Mouse (Mus musculus) stomach, postnatal 0 days (tissue): ENCODE results near the gene Akt2. TPM values are rescaled to one million over a fixed set of nuclear protein-coding genes. Genes with fewer than 3 reads are reported as not detected.

ENCODE experiments used
- ATAC-seq: fragments of 200-750 bp; cut with Nextera tagmentation; 2 replicates; pipeline ENCODE4 v1.8.0; 2017; ENCODE audit not compliant: low FRiP score, low TSS enrichment
- DNase-seq: peaks from one replicate; pipeline ENCODE4 v3.0.0-alpha.2; 2016; ENCODE audit warnings: low spot score
- H3K27ac ChIP-seq: fragments of 300-500 bp; sonication (generic); replicated peaks from 2 replicates; pipeline ENCODE4 v1.5.1; 2014; ENCODE audit warnings: mild to moderate bottlenecking, control low read depth
- H3K27me3 ChIP-seq: fragments of 300-500 bp; sonication (generic); 2 replicates; pipeline ENCODE4 v1.6.1; 2014; ENCODE audit warnings: low read length; ENCODE audit not compliant: control insufficient read depth, insufficient read depth
- H3K36me3 ChIP-seq: fragments of 300-500 bp; sonication (generic); 2 replicates; pipeline ENCODE4 v1.6.1; 2014; ENCODE audit warnings: low read length, mixed read lengths; ENCODE audit not compliant: control insufficient read depth, insufficient read depth
- H3K4me1 ChIP-seq: fragments of 300-500 bp; sonication (generic); replicated peaks from 2 replicates; pipeline ENCODE4 v1.6.1; 2014; ENCODE audit warnings: antibody characterized with exemption; ENCODE audit not compliant: control insufficient read depth, insufficient read depth
- H3K4me2 ChIP-seq: fragments of 300-500 bp; sonication (generic); replicated peaks from 2 replicates; pipeline ENCODE4 v1.6.1; 2014; ENCODE audit warnings: low read depth, mild to moderate bottlenecking, control low read depth, moderate library complexity
- H3K4me3 ChIP-seq: fragments of 300-500 bp; sonication (generic); 2 replicates; pipeline ENCODE4 v1.5.1; 2014; ENCODE audit warnings: low read depth, low read length, control low read depth
- H3K9ac ChIP-seq: fragments of 300-500 bp; sonication (generic); 2 replicates; pipeline ENCODE4 v1.6.1; 2014; ENCODE audit warnings: mild to moderate bottlenecking, low read length, control low read depth, mixed read lengths
- H3K9me3 ChIP-seq: fragments of 300-500 bp; sonication (generic); 2 replicates; pipeline ENCODE4 v1.6.1; 2016; ENCODE audit warnings: low read length; ENCODE audit not compliant: control insufficient read depth
- CTCF ChIP-seq: IDR thresholded peaks from 2 replicates; pipeline ENCODE4 v1.5.1; 2016; ENCODE audit warnings: antibody characterized with exemption, low read depth, mild to moderate bottlenecking, moderate library complexity
- EP300 ChIP-seq: optimal IDR thresholded peaks from 2 replicates; pipeline ENCODE3; 2016; ENCODE audit warnings: antibody characterized with exemption
- WGBS: fragments of 180-500 bp; shearing (Covaris S2); extraction: QIAGEN DNeasy Blood & Tissue Kit; methylation state at CpG from one replicate; pipeline ENCODE4 v1.1.7; 2014; 5-methylcytosine and 5-hydroxymethylcytosine counted together
- polyA plus RNA-seq: library from polyadenylated mRNA; unstranded; fragments of >200 nt; fragmentation: Nextera tagmentation; extraction: Ambion mirVana; gene quantifications from 2 replicates; pipeline ENCODE4 v1.2.1, GENCODE M21; 2015

Gene Akt2
- 42.6 and 46.5 TPM in 2 replicates for polyA plus RNA-seq

GRCm38 (mm10) chr7:27591266-27592216 is at the start of gene Akt2:
Gene Akt2, plus strand, starts transcription at chr7:27591552.
- ATAC-seq, result peak; percentile 91

GRCm38 (mm10) chr7:27541922-27542321 is 49.4 kb upstream of the Akt2 start:
- Histone ChIP-seq H3K9ac (peak overlapping the region; percentile 67), H3K27me3 (no peaks in the 10 kb centered on the region), H3K27ac (no peak overlapping the region), H3K4me3 (peak overlapping the region; percentile 60), H3K4me2 (peak overlapping the region; percentile 93), H3K36me3 (peaks cover 9% of the 10 kb centered on the region; the same call in 1 of the 2 replicates), H3K9me3 (no peaks in the 10 kb centered on the region), H3K4me1 (no peaks in the 10 kb centered on the region; the same call in 1 of the 2 replicates)
- no peak for TF ChIP-seq EP300
- no peak for TF ChIP-seq CTCF
- WGBS, result 64% methylated on average over 5 of the region's 5 CpGs
- DNase-seq (no peak), ATAC-seq (no peak)

More at GRCm38 (mm10) chr7:27591266-27592216, at the start of gene Akt2:
- Histone ChIP-seq H3K9ac (peak within 1 kb of the TSS; percentile 82), H3K4me2 (peak within 1 kb of the TSS; percentile 74), H3K4me1 (0 out of 2 replicates have a peak, but pooled peaks cover 3% of the 10 kb centered on the region), H3K9me3 (no peaks in the 10 kb centered on the region), H3K4me3 (peak within 1 kb of the TSS; percentile 76), H3K27ac (peak within 1 kb of the TSS; percentile 99), H3K27me3 (no peaks in the 10 kb centered on the region), H3K36me3 (no peaks in the 10 kb centered on the region)
- TF ChIP-seq EP300 (no peak), CTCF (peak; percentile 32; the same call in 1 of the 2 replicates)
- peak; percentile 93 for DNase-seq
- WGBS, result 0% methylated on average over 65 of the region's 71 CpGs

DNA sequence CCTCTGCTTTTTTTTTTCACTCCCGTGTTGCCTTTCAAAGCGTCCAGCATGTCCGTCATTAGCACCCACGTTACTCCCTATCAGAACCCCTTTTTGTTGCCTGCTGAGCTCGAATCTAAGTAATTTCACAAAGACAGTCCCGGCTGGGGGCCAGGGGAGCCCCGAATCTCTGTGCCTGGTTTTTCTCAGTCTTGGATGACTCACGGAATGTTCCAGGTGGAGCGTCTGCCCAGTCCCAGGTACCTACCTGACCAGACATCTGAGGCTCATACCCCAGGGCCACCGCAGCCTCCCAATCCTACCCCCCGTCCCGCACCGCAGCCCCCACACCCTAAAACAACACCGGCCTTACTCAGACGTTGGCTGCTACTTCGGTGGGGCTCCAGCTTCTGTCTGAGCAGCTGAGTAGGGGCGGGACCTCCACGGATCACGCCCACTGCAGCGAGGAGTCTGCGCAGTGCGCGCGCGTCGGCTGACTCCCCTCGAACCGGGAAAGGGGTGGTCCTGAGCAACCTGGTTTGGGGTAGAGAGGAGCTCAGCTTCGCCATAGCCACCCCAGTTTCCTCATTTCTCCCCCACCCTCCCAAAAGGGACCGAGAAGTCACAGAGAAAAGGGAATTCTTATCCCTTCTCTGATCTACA is 48.8 kb upstream of the Akt2 start:
- Histone ChIP-seq H3K27me3 (no peaks in the 10 kb centered on the region), H3K9me3 (no peaks in the 10 kb centered on the region), H3K27ac (peak overlapping the region; percentile 40), H3K4me1 (no peaks in the 10 kb centered on the region; the same call in 1 of the 2 replicates), H3K4me3 (peak overlapping the region; percentile 60), H3K9ac (peak overlapping the region; percentile 67), H3K36me3 (peaks cover 8% of the 10 kb centered on the region; the same call in 1 of the 2 replicates), H3K4me2 (peak overlapping the region; percentile 93)
- DNase-seq (peak; percentile 85), ATAC-seq (peak; percentile 82)
- TF ChIP-seq CTCF (no peak), EP300 (no peak)
- under 1% methylated on average over 30 of the region's 30 CpGs for WGBS

DNA sequence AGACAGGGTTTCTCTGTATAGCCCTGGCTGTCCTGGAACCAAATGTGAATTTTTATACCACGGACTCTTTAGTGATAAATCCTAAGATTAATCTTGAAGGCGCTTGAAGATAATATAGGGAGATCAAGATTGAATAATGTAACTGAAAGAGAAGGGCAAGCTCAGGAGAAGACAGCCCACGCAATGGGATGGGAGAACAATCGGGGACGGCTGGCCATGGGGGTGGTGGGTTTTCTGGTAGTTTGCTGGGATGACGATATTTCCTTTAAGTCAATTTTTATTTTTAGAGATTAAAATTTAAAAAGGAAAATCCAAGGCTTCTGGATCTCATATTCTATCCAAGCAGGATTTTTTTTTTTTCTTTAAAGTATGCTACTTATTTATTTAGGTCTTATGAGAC is 48.3 kb upstream of the Akt2 start:
- Histone ChIP-seq H3K27me3 (no peaks in the 10 kb centered on the region), H3K4me3 (peak overlapping the region; percentile 60), H3K4me1 (no peaks in the 10 kb centered on the region; the same call in 1 of the 2 replicates), H3K9me3 (no peaks in the 10 kb centered on the region), H3K9ac (peak overlapping the region; percentile 67), H3K27ac (peak overlapping the region; percentile 40; the same call in 1 of the 2 replicates), H3K36me3 (peaks cover 6% of the 10 kb centered on the region; the same call in 1 of the 2 replicates), H3K4me2 (peak overlapping the region; percentile 93)
- DNase-seq (no peak), ATAC-seq (no peak)
- 17% methylated on average over 6 of the region's 6 CpGs for WGBS
- no peak for TF ChIP-seq EP300
- no peak for TF ChIP-seq CTCF

GRCm38 (mm10) chr7:27543851-27544250 is 47.5 kb upstream of the Akt2 start:
- H3K27ac ChIP-seq, result peak overlapping the region; percentile 30; the same call in 1 of the 2 replicates
- 74% methylated on average over 4 of the region's 4 CpGs for WGBS

More at GRCm38 (mm10) chr7:27543851-27544250, 47.5 kb upstream of the Akt2 start:
- Histone ChIP-seq H3K36me3 (peaks cover 5% of the 10 kb centered on the region; the same call in 1 of the 2 replicates), H3K4me1 (no peaks in the 10 kb centered on the region; the same call in 1 of the 2 replicates), H3K9ac (no peak overlapping the region), H3K9me3 (no peaks in the 10 kb centered on the region), H3K4me3 (no peak overlapping the region), H3K27me3 (no peaks in the 10 kb centered on the region), H3K4me2 (no peak overlapping the region)
- TF ChIP-seq CTCF, result no peak
- TF ChIP-seq EP300, result no peak
- no peak for DNase-seq
- ATAC-seq, result no peak
